Mouse (Mus musculus) layer of hippocampus, adult 2 months (tissue): ENCODE results near the gene Kcnk5. TPM values are rescaled to one million over a fixed set of nuclear protein-coding genes. Genes with fewer than 3 reads are reported as not detected.

Source experiments
- DNase-seq, 2 experiments: peaks; one replicate each; pipeline ENCODE4 v3.0.0; 2022; ENCODE audit warnings: low spot score in 2 of 2
- H3K27ac ChIP-seq: fragments of 200-600 bp; 2 replicates; pipeline ENCODE4 v1.8.1; 2022
- H3K4me3 ChIP-seq: fragments of 200-600 bp; 2 replicates; pipeline ENCODE4 v1.8.1; 2022; ENCODE audit warnings: mild to moderate bottlenecking
- CTCF ChIP-seq: fragments of 200-600 bp; conservative IDR thresholded peaks from 2 replicates; pipeline ENCODE4 v1.8.1; 2022; ENCODE audit warnings: antibody characterized with exemption, mild to moderate bottlenecking, moderate library complexity
- total RNA-seq, 2 experiments: library from RNA; stranded (reverse); gene quantifications; 2 replicates each; pipeline ENCODE4 v1.2.3; 2021

The Kcnk5 gene
- total RNA-seq, 2 experiments from 2014 or later, result 0.10 to 0.23 TPM

GRCm38 (mm10) chr14:20183701-20184100 is 2.1 kb upstream of the Kcnk5 start:
- TF ChIP-seq CTCF, result no peak
- Histone ChIP-seq H3K27ac (no peak overlapping the region), H3K4me3 (no peak overlapping the region)

GRCm38 (mm10) chr14:20182596-20182995 is 987 bp upstream of the Kcnk5 start:
- H3K4me3 ChIP-seq, result no peak overlapping the region
- DNase-seq, result no peak
- H3K27ac ChIP-seq, result no peak overlapping the region
- no peak for TF ChIP-seq CTCF

More at GRCm38 (mm10) chr14:20183701-20184100, 2.1 kb upstream of the Kcnk5 start:
- DNase-seq, result no peak

GRCm38 (mm10) chr14:20180751-20181162 is 852 bp downstream of the Kcnk5 start:
- DNase-seq, result no peak
- TF ChIP-seq CTCF, result no peak
- Histone ChIP-seq H3K27ac (no peak overlapping the region), H3K4me3 (peak overlapping the region; percentile 59; the same call in 1 of the 2 replicates)

- no peak for DNase-seq
- Histone ChIP-seq H3K27ac (no peak overlapping the region), H3K4me3 (no peak overlapping the region; the same call in 1 of the 2 replicates)
- no peak for TF ChIP-seq CTCF
Observed at GRCm38 (mm10) chr14:20180304-20180703, 1.3 kb downstream of the Kcnk5 start.

- Histone ChIP-seq H3K27ac (no peak overlapping the region), H3K4me3 (no peak overlapping the region)
- TF ChIP-seq CTCF, result no peak
- DNase-seq, result no peak
Observed at GRCm38 (mm10) chr14:20179731-20180280, 1.8 kb downstream of the Kcnk5 start.

GRCm38 (mm10) chr14:20179080-20179479 is 2.5 kb downstream of the Kcnk5 start:
- Histone ChIP-seq H3K27ac (no peak overlapping the region), H3K4me3 (no peak overlapping the region)
- no peak for TF ChIP-seq CTCF
- no peak for DNase-seq

GRCm38 (mm10) chr14:20178593-20178992 is 3.0 kb downstream of the Kcnk5 start:
- TF ChIP-seq CTCF, result no peak
- no peak for DNase-seq
- H3K4me3 ChIP-seq, result no peak overlapping the region

GRCm38 (mm10) chr14:20177494-20178123 is 4.0 kb downstream of the Kcnk5 start:
- no peak for TF ChIP-seq CTCF
- no peak for DNase-seq
- Histone ChIP-seq H3K27ac (no peak overlapping the region), H3K4me3 (no peak overlapping the region)

More at GRCm38 (mm10) chr14:20178593-20178992, 3.0 kb downstream of the Kcnk5 start:
- H3K27ac ChIP-seq, result no peak overlapping the region

- no peak for DNase-seq
- Histone ChIP-seq H3K4me3 (no peak overlapping the region), H3K27ac (no peak overlapping the region)
- TF ChIP-seq CTCF, result no peak
Observed at GRCm38 (mm10) chr14:20175705-20176104, 5.9 kb downstream of the Kcnk5 start.

- no peak for TF ChIP-seq CTCF
- Histone ChIP-seq H3K27ac (no peak overlapping the region), H3K4me3 (no peak overlapping the region)
- DNase-seq, result no peak
Observed at GRCm38 (mm10) chr14:20175114-20175513, 6.5 kb downstream of the Kcnk5 start.

- no peak for DNase-seq
- Histone ChIP-seq H3K4me3 (no peak overlapping the region), H3K27ac (no peak overlapping the region)
- TF ChIP-seq CTCF, result no peak
Observed at GRCm38 (mm10) chr14:20174696-20175095, 6.9 kb downstream of the Kcnk5 start.

- no peak for TF ChIP-seq CTCF
- no peak for DNase-seq
- Histone ChIP-seq H3K4me3 (no peak overlapping the region), H3K27ac (no peak overlapping the region)
Observed at GRCm38 (mm10) chr14:20173873-20174490, 7.6 kb downstream of the Kcnk5 start.

- no peak for DNase-seq
- H3K4me3 ChIP-seq, result no peak overlapping the region
- H3K27ac ChIP-seq, result no peak overlapping the region
- no peak for TF ChIP-seq CTCF
Observed at GRCm38 (mm10) chr14:20172924-20173323, 8.7 kb downstream of the Kcnk5 start.

- Histone ChIP-seq H3K27ac (no peak overlapping the region), H3K4me3 (no peak overlapping the region)
- no peak for DNase-seq
- TF ChIP-seq CTCF, result no peak
Observed at GRCm38 (mm10) chr14:20172509-20172908, 9.1 kb downstream of the Kcnk5 start.
